Mouse (Mus musculus): ENCODE measurements around the gene Mrpl19.

DNA sequence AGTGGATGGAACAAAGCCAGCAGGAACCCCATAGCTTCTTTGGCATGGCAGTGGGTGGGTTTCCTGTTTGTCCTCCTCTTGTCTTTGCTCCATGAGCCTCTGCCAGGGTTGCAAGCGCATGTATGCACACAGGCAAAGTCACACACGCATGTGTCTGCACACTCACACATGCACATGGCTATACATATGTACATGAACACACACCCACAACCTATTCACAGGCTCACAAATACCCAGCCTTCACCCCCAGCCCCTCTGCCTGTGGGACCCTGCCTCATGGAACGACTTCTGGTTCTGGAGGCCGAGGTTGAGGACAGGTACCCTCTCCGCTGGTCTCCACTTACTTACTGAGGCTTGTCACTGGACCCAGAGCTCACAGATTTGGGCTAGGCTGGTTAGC, 22.6 kb upstream of the Mrpl19 start:
- TF ChIP-seq EP300 (IDR thresholded peaks at IDR 0.05; ENCODE audit: low read depth) (no peak), CTCF (IDR thresholded peaks at IDR 0.05; ENCODE audit: low read depth) (no peak)
